Mouse (Mus musculus): ENCODE results near the gene Slc30a3.
"Not testable (repeated sequence)": the region's sequence is repeated elsewhere in the genome, so short reads cannot be mapped to it uniquely, and the experiment has no call there.

Gene Slc30a3

GRCm38 (mm10) chr5:31048763-31049641, 59.0 kb downstream of the Slc30a3 start, which contains the start of gene Slc5a6:
Slc5a6 (minus strand) TSS chr5:31048924.
- peak; percentile 36 to 48 for DNase-seq

- DNase-seq = peak; percentile 99
These were observed 59.9 kb downstream of the Slc30a3 start, which contains the start of gene Atraid for GRCm38 (mm10) chr5:31047848-31048762. Atraid (plus strand) TSS chr5:31048312.

- no peak for DNase-seq
These were observed 61.0 kb downstream of the Slc30a3 start for GRCm38 (mm10) chr5:31047074-31047473.

GRCm38 (mm10) chr5:31046416-31046815, 61.6 kb downstream of the Slc30a3 start:
- no peak for DNase-seq

- DNase-seq = no peak
These were observed 69.7 kb downstream of the Slc30a3 start for GRCm38 (mm10) chr5:31038171-31038845.

GRCm38 (mm10) chr5:31036556-31036955, 71.5 kb downstream of the Slc30a3 start:
- DNase-seq = not testable (repeated sequence)
